Mouse (Mus musculus) heart, adult 2 months (tissue): ENCODE data around the gene Ush1c.

ENCODE experiments used
- CTCF ChIP-seq: fragments of 200-600 bp; IDR thresholded peaks from 2 replicates; pipeline ENCODE4 v1.8.1; 2022; ENCODE audit warnings: antibody characterized with exemption, mild to moderate bottlenecking, moderate library complexity
- EP300 ChIP-seq: fragments of 200-500 bp; IDR thresholded peaks from 2 replicates; pipeline ENCODE4 v1.6.1; 2011; ENCODE audit warnings: low read depth, low read length, control low read depth; ENCODE audit not compliant: insufficient read depth
- POLR2A ChIP-seq: fragments of 200-500 bp; IDR thresholded peaks from 2 replicates; pipeline ENCODE4 v1.6.1; 2011; ENCODE audit warnings: mild to moderate bottlenecking, low read depth, low read length, control low read depth; ENCODE audit not compliant: insufficient read depth

- TF ChIP-seq CTCF (no peak), POLR2A (no peak), EP300 (no peak)
Measured at GRCm38 (mm10) chr7:46246876-46247275, 8.6 kb upstream of the Ush1c start.
